Mouse (Mus musculus) testis, postnatal 14 days (tissue): ENCODE results near the gene Fam189a1.

Source experiments
- DNase-seq: peaks from one replicate; pipeline ENCODE4 v3.0.0; 2021; ENCODE audit warnings: low spot score

Gene Fam189a1

GRCm38 (mm10) chr7:64881387-64881786 lies 275.0 kb downstream of the Fam189a1 start:
- DNase-seq, result no peak

- no peak for DNase-seq
Measured at GRCm38 (mm10) chr7:64880415-64880814, 276.0 kb downstream of the Fam189a1 start.

DNA sequence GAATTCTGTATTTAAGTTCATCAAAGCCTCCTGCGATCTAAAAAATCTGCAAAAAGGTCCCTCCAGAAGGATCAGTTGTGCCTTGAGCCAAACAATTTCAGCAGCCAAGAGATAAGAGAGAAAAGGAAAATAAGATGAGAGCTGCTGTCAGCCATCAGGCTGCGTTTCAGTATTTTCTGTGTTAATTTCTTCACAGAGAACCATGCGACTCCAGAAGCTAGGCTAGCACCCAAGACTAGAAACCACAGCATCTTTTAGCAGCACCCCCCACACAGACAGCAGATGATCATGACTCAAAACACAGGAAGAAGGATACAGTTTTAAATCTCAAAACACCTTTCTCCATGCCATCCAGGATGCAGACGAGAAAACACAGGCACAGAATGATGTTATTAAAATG lies 281.4 kb downstream of the Fam189a1 start:
- no peak for DNase-seq

- peak; percentile 17 for DNase-seq
Measured at GRCm38 (mm10) chr7:64873266-64873665, 283.1 kb downstream of the Fam189a1 start.

GRCm38 (mm10) chr7:64872743-64873241 lies 283.6 kb downstream of the Fam189a1 start, which contains the start of gene Nsmce3:
Gene Nsmce3, minus strand, starts transcription at chr7:64872997.
- peak; percentile 95 for DNase-seq

GRCm38 (mm10) chr7:64871987-64872742 lies 284.2 kb downstream of the Fam189a1 start:
- DNase-seq, result peak; percentile 5

- DNase-seq, result no peak
Measured at GRCm38 (mm10) chr7:64869549-64870065, 286.8 kb downstream of the Fam189a1 start.

GRCm38 (mm10) chr7:64863538-64863937 lies 292.8 kb downstream of the Fam189a1 start:
- no peak for DNase-seq

DNA sequence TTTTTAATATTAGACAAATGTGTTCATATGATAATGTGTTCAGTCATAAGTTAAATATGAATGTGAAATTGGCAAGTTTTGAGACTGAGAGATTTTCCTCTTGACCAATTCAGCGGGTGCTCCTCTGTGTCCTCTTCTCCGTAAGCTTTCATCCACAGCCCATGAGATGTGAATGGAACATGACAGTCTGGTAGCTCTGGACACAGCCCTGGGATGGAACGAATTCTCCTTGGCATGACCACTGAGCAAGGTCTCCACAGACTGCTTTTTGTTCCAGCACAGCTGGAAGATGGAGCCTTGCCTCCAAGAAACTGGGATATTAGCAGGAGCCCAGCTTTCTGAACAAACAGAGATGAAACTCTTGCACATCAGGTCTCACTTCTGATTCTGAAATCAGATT lies 293.4 kb downstream of the Fam189a1 start:
- no peak for DNase-seq

- DNase-seq, result no peak
Measured at GRCm38 (mm10) chr7:64856526-64857082, 299.8 kb downstream of the Fam189a1 start.

GRCm38 (mm10) chr7:64855976-64856375 lies 300.4 kb downstream of the Fam189a1 start:
- DNase-seq, result no peak

GRCm38 (mm10) chr7:64855389-64855927 lies 300.9 kb downstream of the Fam189a1 start:
- DNase-seq, result no peak

GRCm38 (mm10) chr7:64850791-64851190 lies 305.6 kb downstream of the Fam189a1 start:
- no peak for DNase-seq

- no peak for DNase-seq
Measured at GRCm38 (mm10) chr7:64847366-64847899, 308.9 kb downstream of the Fam189a1 start.

DNA sequence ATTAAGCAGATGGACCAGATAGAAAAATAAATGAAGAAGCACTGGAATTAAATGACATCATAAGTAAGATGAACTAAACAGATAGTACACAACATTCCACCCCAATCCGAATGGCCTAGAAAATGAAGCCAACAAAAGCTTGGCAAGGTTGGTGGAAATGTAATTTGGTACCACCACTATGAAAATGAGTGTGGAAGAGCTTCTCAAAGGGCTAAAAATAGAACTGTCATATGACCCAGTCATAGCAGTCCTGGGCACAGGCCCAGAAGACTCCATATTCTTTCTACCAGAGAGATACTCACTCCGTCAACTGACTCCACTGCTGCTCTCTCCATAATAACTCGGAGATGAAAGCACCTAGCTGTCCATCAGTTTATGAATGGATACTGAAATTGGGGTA lies 310.3 kb downstream of the Fam189a1 start:
- no peak for DNase-seq

DNA sequence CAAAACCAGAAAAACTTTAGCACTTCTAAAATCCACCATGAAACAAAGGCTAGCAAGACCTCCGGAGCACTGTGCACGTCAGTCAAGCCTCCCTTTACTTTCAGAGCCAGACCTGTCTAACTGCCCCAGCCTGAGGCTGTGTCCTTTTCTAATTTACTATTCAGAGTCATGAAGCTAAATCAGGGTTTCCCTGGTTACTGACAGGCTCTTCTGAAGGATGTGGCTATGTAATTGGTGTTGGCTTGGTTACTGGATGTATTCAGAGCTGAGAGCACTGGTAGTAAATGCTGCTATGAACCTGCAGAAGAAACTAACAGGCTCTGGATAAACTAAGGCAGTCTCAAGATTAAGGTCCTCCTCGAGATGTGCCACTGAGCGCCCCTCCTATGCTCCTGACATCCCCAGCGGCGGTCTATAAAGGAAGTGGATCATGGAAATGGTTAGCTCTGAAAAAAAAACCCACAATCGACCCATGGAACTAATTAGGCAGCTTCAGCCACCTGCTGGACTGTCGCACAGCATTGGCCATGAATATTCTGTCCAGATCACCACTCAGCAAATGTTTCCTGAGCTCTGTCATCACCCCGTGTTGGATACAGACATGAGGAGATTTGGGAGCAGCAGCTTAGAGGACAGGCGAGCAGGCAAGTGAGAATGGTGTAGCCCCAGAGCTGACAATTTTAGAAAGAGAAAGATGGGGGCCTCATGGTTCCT lies 315.3 kb downstream of the Fam189a1 start:
- no peak for DNase-seq

DNA sequence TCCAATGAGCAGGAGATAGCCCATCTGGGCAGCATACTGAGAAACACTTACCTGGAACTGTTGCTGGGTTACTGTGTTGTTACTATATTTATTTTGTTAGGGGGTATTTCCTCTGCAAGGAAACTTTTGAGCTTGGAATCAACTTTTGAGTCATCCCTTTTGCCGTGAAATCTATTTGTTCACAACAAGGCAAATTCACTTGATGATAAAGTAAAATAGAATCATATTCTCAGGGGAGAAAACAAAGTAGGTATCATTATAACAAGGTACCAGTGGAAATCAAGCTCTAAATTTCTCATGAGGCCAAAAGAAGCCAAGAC lies 315.8 kb downstream of the Fam189a1 start:
- DNase-seq, result no peak

- peak; percentile 62 for DNase-seq
Measured at GRCm38 (mm10) chr7:64839801-64840575, 316.4 kb downstream of the Fam189a1 start.

- DNase-seq, result no peak
Measured at GRCm38 (mm10) chr7:64839281-64839680, 317.1 kb downstream of the Fam189a1 start.

DNA sequence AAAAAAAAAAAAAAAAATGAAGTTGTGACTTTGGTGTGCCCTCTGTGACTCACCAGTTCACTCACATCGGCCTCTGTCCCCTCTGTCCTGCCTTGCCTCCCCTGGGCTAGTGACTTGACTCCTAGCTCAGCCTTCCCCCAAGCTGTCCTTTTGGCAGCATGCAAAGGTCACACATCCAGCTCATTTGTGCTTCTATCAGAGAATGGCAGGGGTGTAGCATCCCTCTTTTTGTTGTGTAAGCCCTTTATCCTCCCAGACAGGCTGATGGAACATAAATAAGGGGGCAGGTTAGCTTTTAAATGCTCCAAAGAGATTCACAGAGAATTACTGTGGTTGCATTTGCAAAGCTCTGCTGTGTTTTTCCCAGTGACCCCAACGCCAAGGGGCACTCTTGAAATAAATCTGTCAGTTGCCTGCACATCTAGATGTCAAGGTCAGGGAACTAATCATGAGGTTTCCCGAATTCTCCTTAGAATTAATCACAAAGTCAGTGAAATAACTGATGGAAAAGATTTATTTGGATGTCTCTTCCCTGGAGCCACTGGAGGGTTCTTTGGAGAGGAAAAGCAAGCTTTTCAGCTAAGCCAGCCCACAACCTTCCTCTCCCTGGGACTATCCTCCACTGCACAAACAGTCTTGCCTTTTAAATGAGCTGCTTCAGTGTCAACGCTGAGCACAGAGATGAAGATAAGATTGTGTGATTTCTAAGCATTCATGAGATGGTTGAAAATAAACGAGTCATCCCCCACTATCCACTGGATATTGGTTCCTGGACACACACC lies 326.0 kb downstream of the Fam189a1 start:
- no peak for DNase-seq

DNA sequence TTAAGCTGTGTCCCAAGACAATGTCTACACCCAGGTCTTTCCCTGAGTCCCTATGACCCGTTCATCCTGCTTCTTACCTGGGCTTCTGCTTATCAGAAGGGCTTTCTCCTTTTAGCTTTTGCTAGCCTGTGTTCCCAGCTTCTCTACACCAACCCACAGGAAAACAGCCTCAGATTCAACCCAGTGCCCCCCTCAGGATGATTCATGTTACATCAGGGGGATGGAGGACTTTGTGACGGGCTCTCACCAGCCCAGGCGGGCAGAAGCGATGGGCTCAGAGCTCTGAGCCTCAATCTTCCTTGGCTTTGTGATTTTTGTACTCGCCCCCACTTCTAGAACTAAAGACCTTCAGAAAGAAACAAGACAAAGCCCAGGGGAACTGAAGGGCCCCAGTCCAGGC lies 335.3 kb downstream of the Fam189a1 start:
- DNase-seq, result no peak
